Mouse (Mus musculus) heart, postnatal 0 days (tissue): ENCODE results near the gene Klf2. TPM values are rescaled to one million over a fixed set of nuclear protein-coding genes. Genes with fewer than 3 reads are reported as not detected.

ENCODE experiments used
- ATAC-seq: fragments of 200-750 bp; cut with Nextera tagmentation; 2 replicates; pipeline ENCODE4 v1.8.0; 2017; ENCODE audit warnings: low read depth, moderate number of reproducible peaks, moderate library complexity; ENCODE audit not compliant: insufficient read depth
- DNase-seq: peaks from one replicate; pipeline ENCODE4 v3.0.0-alpha.2; 2016; ENCODE audit warnings: low spot score
- H3K27ac ChIP-seq: fragments of 300-500 bp; sonication (generic); 2 replicates; pipeline ENCODE4 v1.5.1; 2014; ENCODE audit warnings: low read depth, mild to moderate bottlenecking
- H3K27me3 ChIP-seq: fragments of 300-500 bp; sonication (generic); 2 replicates; pipeline ENCODE4 v1.6.1; 2014; ENCODE audit warnings: low read length, mixed read lengths; ENCODE audit not compliant: control insufficient read depth, insufficient read depth
- H3K36me3 ChIP-seq: fragments of 300-500 bp; sonication (generic); replicated peaks from 2 replicates; pipeline ENCODE4 v1.6.1; 2014; ENCODE audit warnings: low read length, mixed read lengths; ENCODE audit not compliant: control insufficient read depth, insufficient read depth
- H3K4me1 ChIP-seq: fragments of 300-500 bp; sonication (generic); 2 replicates; pipeline ENCODE4 v1.6.1; 2014; ENCODE audit warnings: antibody characterized with exemption; ENCODE audit not compliant: control insufficient read depth, insufficient read depth
- H3K4me2 ChIP-seq: fragments of 300-500 bp; sonication (generic); 2 replicates; pipeline ENCODE4 v1.6.1; 2014; ENCODE audit warnings: low read depth, mild to moderate bottlenecking, low read length, moderate library complexity
- H3K4me3 ChIP-seq: fragments of 300-500 bp; sonication (generic); 2 replicates; pipeline ENCODE4 v1.5.1; 2014; ENCODE audit warnings: low read depth, low read length
- H3K9ac ChIP-seq: fragments of 300-500 bp; sonication (generic); replicated peaks from 2 replicates; pipeline ENCODE4 v1.6.1; 2014; ENCODE audit warnings: low read depth, low read length, mixed read lengths
- H3K9me3 ChIP-seq: fragments of 300-500 bp; sonication (generic); replicated peaks from 2 replicates; pipeline ENCODE4 v1.6.1; 2016; ENCODE audit warnings: low read length; ENCODE audit not compliant: control insufficient read depth
- CTCF ChIP-seq: IDR thresholded peaks from 2 replicates; pipeline ENCODE4 v1.5.1; 2016; ENCODE audit warnings: antibody characterized with exemption, control low read depth, low read depth
- EP300 ChIP-seq: IDR thresholded peaks from 2 replicates; pipeline ENCODE4 v1.6.1; 2016; ENCODE audit warnings: antibody characterized with exemption, low read depth
- WGBS: fragments of 180-500 bp; shearing (Covaris S2); extraction: QIAGEN DNeasy Blood & Tissue Kit; methylation state at CpG from one replicate; pipeline ENCODE4 v1.1.7; 2014; 5-methylcytosine and 5-hydroxymethylcytosine counted together
- polyA plus RNA-seq: library from polyadenylated mRNA; unstranded; fragments of >200 nt; fragmentation: Nextera tagmentation; extraction: Ambion mirVana; gene quantifications from 2 replicates; pipeline ENCODE4 v1.2.1, GENCODE M21; 2015
- total RNA-seq: library from RNA; depleted of rRNA; stranded (reverse); fragments of >200 nt; gene quantifications from 2 replicates; pipeline ENCODE4 v1.2.3, GENCODE M21; 2014; ENCODE audit warnings: low replicate concordance; rRNA removed

The Klf2 gene
- total RNA-seq (21.9 and 32.9 TPM in 2 replicates), polyA plus RNA-seq (17.7 and 21.3 TPM in 2 replicates)

- WGBS = under 1% methylated on average over 45 of the region's 46 CpGs
- H3K4me3 ChIP-seq = peak within 1 kb of the TSS; percentile 68
- peak within 1 kb of the TSS; percentile 92 for H3K27ac ChIP-seq
- no peaks in the 10 kb centered on the region for H3K27me3 ChIP-seq
- ATAC-seq (peak; percentile 98), DNase-seq (peak; percentile 96)
- peak within 1 kb of the TSS; percentile 89 for H3K9ac ChIP-seq
- TF ChIP-seq EP300 (peak; percentile 92; the same call in 1 of the 2 replicates), CTCF (no peak)
- H3K36me3 ChIP-seq = peaks cover 6% of the 10 kb centered on the region; the same call in 1 of the 2 replicates
- peak within 1 kb of the TSS; percentile 95 for H3K4me2 ChIP-seq
- H3K4me1 ChIP-seq = peaks cover 33% of the 10 kb centered on the region
- no peaks in the 10 kb centered on the region for H3K9me3 ChIP-seq
Observed at GRCm38 (mm10) chr8:72318801-72319322, at the start of gene Klf2. Gene Klf2 (plus strand): TSS chr8:72319033.

DNA sequence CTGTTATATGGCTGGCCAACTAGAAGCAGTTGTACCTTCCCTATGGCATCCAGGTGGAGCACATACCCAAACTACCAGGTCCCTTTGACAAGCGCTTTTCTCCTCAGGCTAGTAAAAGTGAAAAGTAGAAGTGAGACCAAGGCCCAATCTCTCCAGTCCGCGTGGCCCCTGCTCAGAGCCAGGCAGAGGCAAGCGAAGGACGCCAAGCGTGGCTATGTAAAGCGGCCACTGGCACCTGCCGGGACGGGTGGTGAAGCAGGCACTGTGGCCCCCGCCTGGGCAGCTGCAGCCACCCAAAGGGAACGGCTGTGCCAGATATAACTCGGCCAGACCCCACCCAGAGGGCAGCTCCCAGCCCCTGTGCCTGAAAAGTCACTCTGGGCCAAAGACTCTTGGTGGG lies 48.2 kb upstream of the Klf2 start:
- WGBS = 84% methylated on average over 12 of the region's 12 CpGs
- Histone ChIP-seq H3K36me3 (no peaks in the 10 kb centered on the region), H3K27ac (no peak overlapping the region), H3K9me3 (no peaks in the 10 kb centered on the region), H3K27me3 (no peaks in the 10 kb centered on the region), H3K4me3 (no peak overlapping the region), H3K4me2 (no peak overlapping the region), H3K4me1 (0 out of 2 replicates have a peak, but pooled peaks cover 12% of the 10 kb centered on the region), H3K9ac (no peak overlapping the region)
- ATAC-seq (no peak), DNase-seq (no peak)
- TF ChIP-seq CTCF (no peak), EP300 (no peak)

DNA sequence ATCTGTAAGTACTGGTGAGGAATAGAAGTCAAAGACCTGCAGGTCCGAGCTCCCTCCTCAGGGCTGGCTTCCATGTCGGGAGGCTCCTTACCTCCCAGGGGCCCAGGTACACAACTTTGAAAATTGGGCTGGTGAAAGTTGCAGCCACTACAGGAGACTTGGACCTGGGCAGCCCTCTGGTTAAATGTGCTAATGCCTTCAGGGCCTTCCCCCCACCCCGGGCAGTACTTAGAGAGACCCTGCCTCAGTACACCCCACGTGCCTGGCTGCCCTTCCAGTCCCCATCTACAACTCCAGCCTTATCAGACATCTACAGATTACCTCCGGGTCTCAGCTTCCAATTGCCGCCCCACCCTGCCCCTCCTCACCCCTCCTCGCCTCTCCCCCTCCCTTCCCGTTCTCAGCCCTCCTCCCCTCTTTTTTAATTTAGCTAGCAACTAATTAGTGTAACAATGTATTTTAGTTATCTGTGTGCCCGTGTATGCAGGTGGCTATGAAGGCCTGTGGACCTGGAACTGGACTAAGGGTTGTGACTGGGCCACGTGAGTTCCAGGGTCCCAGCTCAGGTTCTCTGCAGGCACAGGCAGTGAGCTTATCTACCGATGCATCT lies 47.7 kb upstream of the Klf2 start:
- H3K36me3 ChIP-seq = no peaks in the 10 kb centered on the region
- H3K4me3 ChIP-seq = no peak overlapping the region
- H3K9ac ChIP-seq = no peak overlapping the region
- H3K4me1 ChIP-seq = 0 out of 2 replicates have a peak, but pooled peaks cover 12% of the 10 kb centered on the region
- H3K9me3 ChIP-seq = no peaks in the 10 kb centered on the region
- ATAC-seq = no peak
- WGBS = 72% methylated on average over 11 of the region's 11 CpGs
- H3K27me3 ChIP-seq = no peaks in the 10 kb centered on the region
- DNase-seq = no peak
- no peak overlapping the region for H3K4me2 ChIP-seq
- no peak overlapping the region for H3K27ac ChIP-seq
- TF ChIP-seq EP300 = no peak
- no peak for TF ChIP-seq CTCF

- Histone ChIP-seq H3K9me3 (no peaks in the 10 kb centered on the region), H3K4me3 (no peak overlapping the region), H3K4me1 (0 out of 2 replicates have a peak, but pooled peaks cover 12% of the 10 kb centered on the region), H3K27me3 (no peaks in the 10 kb centered on the region), H3K27ac (no peak overlapping the region), H3K36me3 (no peaks in the 10 kb centered on the region), H3K4me2 (no peak overlapping the region), H3K9ac (no peak overlapping the region)
- TF ChIP-seq CTCF (no peak), EP300 (no peak)
- DNase-seq (no peak), ATAC-seq (no peak)
- 73% methylated on average over 3 of the region's 3 CpGs for WGBS
Observed at GRCm38 (mm10) chr8:72271691-72272090, 47.1 kb upstream of the Klf2 start.

DNA sequence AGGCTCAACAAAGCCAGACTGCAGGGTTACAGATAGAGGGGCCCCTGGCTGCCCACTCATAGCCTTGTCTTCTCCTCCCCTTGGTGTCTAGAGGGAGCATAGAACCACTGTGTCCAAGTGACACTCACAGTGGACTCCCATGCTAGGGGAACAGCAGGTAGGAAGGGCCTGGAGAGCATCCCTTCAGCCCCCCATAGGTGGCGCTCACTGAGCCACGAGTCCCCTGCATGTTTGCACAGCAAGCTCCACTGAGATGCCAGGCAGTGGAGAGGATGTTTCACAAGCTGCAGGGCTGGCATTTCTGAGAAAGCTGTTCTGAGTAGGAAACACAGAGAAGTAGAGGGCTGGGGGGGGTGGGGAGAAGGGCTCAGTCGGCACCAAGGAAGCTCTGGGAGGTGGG lies 46.5 kb upstream of the Klf2 start:
- H3K4me3 ChIP-seq = no peak overlapping the region
- H3K4me2 ChIP-seq = no peak overlapping the region
- H3K27ac ChIP-seq = no peak overlapping the region
- peak; percentile 61 for DNase-seq
- no peak overlapping the region for H3K9ac ChIP-seq
- WGBS = 11% methylated on average over 3 of the region's 3 CpGs
- H3K27me3 ChIP-seq = no peaks in the 10 kb centered on the region
- peaks cover 13% of the 10 kb centered on the region; the same call in 1 of the 2 replicates for H3K4me1 ChIP-seq
- peak; percentile 37; the same call in 1 of the 2 replicates for ATAC-seq
- H3K36me3 ChIP-seq = no peaks in the 10 kb centered on the region
- H3K9me3 ChIP-seq = no peaks in the 10 kb centered on the region
- TF ChIP-seq CTCF = peak; percentile 75
- no peak for TF ChIP-seq EP300
